Mouse (Mus musculus) MEL (cell line): ENCODE measurements around the gene Ap1b1.

Experiments
- CHD2 ChIP-seq: IDR thresholded peaks from 2 replicates; pipeline ENCODE4 v1.6.1; 2011; ENCODE audit warnings: low read length, improper control_type of control experiment
- CTCF ChIP-seq, 3 experiments: IDR thresholded peaks in 2 of 3; conservative IDR thresholded peaks in 1 of 3; 2 replicates each; pipeline ENCODE4 v1.5.1; 2011 to 2012; ENCODE audit warnings: low read length in 3 of 3, low read depth in 2 of 3, mild to moderate bottlenecking in 2 of 3, improper control_type of control experiment in 1 of 3, inconsistent platforms in 1 of 3, mixed read lengths in 1 of 3, moderate library complexity in 1 of 3; ENCODE audit not compliant: control insufficient read depth in 1 of 3, insufficient read depth in 1 of 3, poor library complexity in 1 of 3, severe bottlenecking in 1 of 3
- EP300 ChIP-seq, 2 experiments: IDR thresholded peaks; 2 replicates each; pipeline ENCODE4 v1.6.1; 2011; ENCODE audit warnings: improper control_type of control experiment in 2 of 2, low read length in 2 of 2, low read depth in 1 of 2, mild to moderate bottlenecking in 1 of 2
- POLR2A ChIP-seq, 2 experiments: IDR thresholded peaks; 2 replicates each; pipeline ENCODE4 v1.6.1; 2011 to 2012; ENCODE audit warnings: low read length in 2 of 2, mild to moderate bottlenecking in 2 of 2, control low read depth in 1 of 2, improper control_type of control experiment in 1 of 2, low read depth in 1 of 2, moderate library complexity in 1 of 2; ENCODE audit not compliant: control insufficient read depth in 1 of 2, insufficient read depth in 1 of 2, poor library complexity in 1 of 2

GRCm38 (mm10) chr11:4974376-4975122, 12.1 kb upstream of the Ap1b1 start:
- TF ChIP-seq EP300 (IDR thresholded peaks at IDR 0.05; ENCODE audit: low read depth in 1 of 2, low read length in 2 of 2) (peak in 1 of 2 experiments; percentile 38; a peak in 2 of 4 replicates), POLR2A (IDR thresholded peaks at IDR 0.05; ENCODE audit: control insufficient read depth in 1 of 2, insufficient read depth in 1 of 2, low read depth in 1 of 2, low read length in 2 of 2, poor library complexity in 1 of 2) (peak; percentile 27 to 63; a peak in 2 of 4 replicates), CTCF (IDR thresholded peaks at IDR 0.05 in 2 of 3, conservative IDR thresholded peaks at IDR 0.05 in 1 of 3; ENCODE audit: control insufficient read depth in 1 of 3, insufficient read depth in 1 of 3, low read depth in 2 of 3, low read length in 3 of 3, poor library complexity in 1 of 3, severe bottlenecking in 1 of 3) (no peak), CHD2 (no peak)
